Mouse (Mus musculus): Measurements from ENCODE around the gene BC016579. TPM values are rescaled to one million over a fixed set of nuclear protein-coding genes. Genes with fewer than 3 reads are reported as not detected.
A peak's percentile ranks its signal among the peaks of the same experiment; 100 is the strongest.

Gene BC016579
- polyA plus RNA-seq, 1 experiment: 0.17 TPM

DNA sequence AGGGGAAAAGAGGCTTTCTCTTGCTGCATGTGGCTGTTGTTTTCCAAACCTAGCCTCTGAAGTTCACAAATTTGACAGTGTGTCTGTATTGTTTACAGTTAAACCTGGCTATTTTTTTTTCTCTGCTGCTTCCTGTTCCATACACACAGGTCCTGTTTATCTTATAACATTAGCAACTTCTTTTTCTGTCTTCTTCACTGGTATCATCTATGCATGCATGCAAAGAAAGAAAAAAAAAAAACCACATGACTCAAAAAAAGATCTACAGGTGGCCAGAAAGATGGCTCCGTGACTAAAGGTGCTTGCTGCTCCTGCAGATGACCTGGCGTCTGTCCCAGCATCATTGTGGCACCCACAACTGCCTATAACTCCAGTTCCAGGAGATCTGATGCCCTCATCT is 28.5 kb downstream of the BC016579 start:
- no peak for DNase-seq
- WGBS: 86% methylated on average over 2 of the region's 2 CpGs
- Histone ChIP-seq H3K4me3 (replicated peaks; ENCODE audit: extremely low read depth, low read depth, low read length) (no peak overlapping the region), H3K4me1 (ENCODE audit: control insufficient read depth, insufficient read depth, low read length) (no peaks in the 10 kb centered on the region)
- TF ChIP-seq POLR2A (IDR thresholded peaks at IDR 0.05; ENCODE audit: borderline replicate concordance, extremely low read depth, low read depth, low read length) (no peak), CTCF (IDR thresholded peaks at IDR 0.05; ENCODE audit: insufficient read depth, low read length) (no peak)

DNA sequence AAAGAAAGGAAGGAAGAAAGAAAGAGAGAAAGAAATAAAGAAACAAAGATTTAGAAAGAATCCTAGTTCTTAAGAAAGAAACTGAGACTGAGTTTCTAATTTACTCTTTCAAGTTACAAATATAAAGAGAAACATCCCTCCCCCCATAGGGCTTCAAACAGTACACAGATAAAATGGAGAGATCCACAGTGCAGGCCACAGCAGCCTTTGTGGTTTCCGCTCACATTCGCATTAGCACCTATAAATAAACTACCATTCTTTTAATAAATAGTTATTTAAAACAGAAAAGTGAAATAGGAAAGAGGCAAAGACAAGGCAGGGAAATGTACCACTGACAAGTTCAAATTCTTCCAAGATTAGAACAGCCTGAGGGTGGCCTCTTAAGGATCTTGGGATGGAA is 29.1 kb downstream of the BC016579 start:
- TF ChIP-seq CTCF (IDR thresholded peaks at IDR 0.05; ENCODE audit: insufficient read depth, low read length): no peak
- no peak for TF ChIP-seq POLR2A (IDR thresholded peaks at IDR 0.05; ENCODE audit: borderline replicate concordance, extremely low read depth, low read depth, low read length)
- no peak for DNase-seq
- no peaks in the 10 kb centered on the region for H3K4me1 ChIP-seq (ENCODE audit: control insufficient read depth, insufficient read depth, low read length)
- H3K4me3 ChIP-seq (replicated peaks; ENCODE audit: extremely low read depth, low read depth, low read length): no peak overlapping the region
- 64% methylated on average over 2 of the region's 2 CpGs for WGBS

DNA sequence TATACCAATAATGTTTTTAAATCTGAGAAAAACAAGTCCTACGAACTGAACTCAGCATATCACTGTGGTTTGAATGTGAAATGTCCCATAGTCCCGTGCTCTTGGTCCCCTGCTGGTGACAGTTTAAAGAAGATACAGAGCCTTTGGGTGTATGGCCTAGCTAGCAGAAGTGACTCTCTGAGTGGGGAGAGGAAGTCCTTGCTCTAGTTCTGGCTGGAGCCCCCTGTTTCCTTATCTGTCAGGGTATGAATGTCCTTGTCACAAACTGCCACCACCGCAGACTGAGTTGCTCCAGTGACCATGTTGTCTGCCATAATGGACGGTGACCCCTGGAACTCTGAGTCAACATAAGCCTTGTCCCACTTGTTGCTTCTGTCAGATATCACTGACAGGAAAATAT is 30.6 kb downstream of the BC016579 start:
- 84% methylated on average over 4 of the region's 4 CpGs for WGBS
- Histone ChIP-seq H3K4me1 (ENCODE audit: control insufficient read depth, insufficient read depth, low read length) (no peaks in the 10 kb centered on the region), H3K4me3 (replicated peaks; ENCODE audit: extremely low read depth, low read depth, low read length) (no peak overlapping the region)
- no peak for DNase-seq
- no peak for TF ChIP-seq CTCF (IDR thresholded peaks at IDR 0.05; ENCODE audit: insufficient read depth, low read length)
- no peak for TF ChIP-seq POLR2A (IDR thresholded peaks at IDR 0.05; ENCODE audit: borderline replicate concordance, extremely low read depth, low read depth, low read length)

DNA sequence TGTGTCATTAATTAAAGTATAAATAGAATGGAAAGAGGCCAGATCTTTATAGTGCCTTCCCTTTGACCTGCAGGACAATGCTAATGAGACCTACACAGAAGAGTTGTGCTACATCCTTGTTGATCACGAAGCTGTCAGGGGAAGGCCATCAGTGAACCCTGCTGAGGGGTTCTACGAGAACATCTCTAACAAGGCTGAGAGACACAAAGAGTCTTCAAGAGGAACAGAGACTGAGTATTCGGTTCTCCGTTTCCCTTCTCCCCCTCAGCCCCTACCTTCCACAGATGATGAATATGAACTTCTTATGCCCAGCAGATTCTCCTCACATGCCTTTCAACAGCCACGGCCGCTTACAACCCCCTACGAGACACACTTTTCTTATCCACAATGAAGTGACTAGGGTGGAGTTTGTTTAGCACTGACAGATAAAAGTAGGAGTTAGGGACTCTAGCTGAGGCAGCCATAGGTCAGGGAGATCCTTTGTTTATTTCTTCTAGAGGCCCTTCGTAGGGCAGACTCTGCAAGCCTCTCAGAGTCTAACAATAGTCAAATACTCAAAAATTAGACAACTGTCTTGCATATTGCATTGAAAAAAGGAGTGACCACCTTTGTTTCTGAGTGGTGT is 34.0 kb downstream of the BC016579 start:
- no peaks in the 10 kb centered on the region for H3K4me1 ChIP-seq (ENCODE audit: control insufficient read depth, insufficient read depth, low read length)
- TF ChIP-seq POLR2A (IDR thresholded peaks at IDR 0.05; ENCODE audit: borderline replicate concordance, extremely low read depth, low read depth, low read length) (no peak), CTCF (IDR thresholded peaks at IDR 0.05; ENCODE audit: insufficient read depth, low read length) (no peak)
- no peak overlapping the region for H3K4me3 ChIP-seq (replicated peaks; ENCODE audit: extremely low read depth, low read depth, low read length)
- no peak for DNase-seq
- WGBS: 35% methylated on average over 8 of the region's 8 CpGs

DNA sequence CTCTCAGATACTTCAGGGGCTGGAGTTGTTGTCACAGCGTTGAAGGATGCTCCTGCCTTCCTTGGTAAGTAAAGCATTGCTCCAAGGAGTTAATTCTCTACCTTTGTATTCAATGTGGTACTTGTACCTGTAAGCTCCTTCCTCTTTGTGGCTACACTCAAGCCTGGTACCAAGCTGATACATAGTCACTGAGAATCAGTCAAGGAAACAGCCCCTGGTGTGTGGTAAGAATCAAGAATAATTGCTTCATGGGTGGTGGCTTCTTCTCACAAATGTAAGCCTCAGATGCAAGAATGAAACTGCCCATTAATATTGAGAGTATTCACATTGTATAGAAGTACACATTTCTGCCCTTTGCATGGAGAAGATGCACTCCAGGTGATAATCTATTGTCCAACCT is 37.9 kb downstream of the BC016579 start:
- H3K4me1 ChIP-seq (ENCODE audit: control insufficient read depth, insufficient read depth, low read length): no peaks in the 10 kb centered on the region
- DNase-seq: no peak
- TF ChIP-seq CTCF (IDR thresholded peaks at IDR 0.05; ENCODE audit: insufficient read depth, low read length): no peak
- no peak for TF ChIP-seq POLR2A (IDR thresholded peaks at IDR 0.05; ENCODE audit: borderline replicate concordance, extremely low read depth, low read depth, low read length)
- WGBS: 85% methylated on average over 1 of the region's 1 CpGs
- H3K4me3 ChIP-seq (replicated peaks; ENCODE audit: extremely low read depth, low read depth, low read length): no peak overlapping the region

DNA sequence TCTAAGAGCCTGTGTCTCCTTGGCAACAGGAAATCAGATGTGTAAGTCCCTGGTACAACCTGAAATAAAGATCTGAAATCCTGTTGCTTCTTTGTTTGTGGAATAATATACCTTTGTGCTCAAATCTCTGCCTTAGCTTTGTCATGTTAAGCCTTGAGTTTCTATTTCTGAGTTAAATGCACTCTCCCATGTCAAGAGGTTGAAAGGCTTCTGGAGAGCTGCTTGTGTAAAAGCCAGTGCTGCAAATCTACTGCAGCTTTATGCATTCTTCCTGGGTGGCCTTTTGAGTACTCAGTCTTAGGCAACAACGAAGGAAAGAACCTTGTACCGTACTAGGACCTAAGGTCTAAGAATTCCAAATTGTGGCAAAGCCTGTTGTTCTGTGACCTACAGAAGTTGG is 40.6 kb downstream of the BC016579 start:
- 63% methylated on average over 2 of the region's 2 CpGs for WGBS

DNA sequence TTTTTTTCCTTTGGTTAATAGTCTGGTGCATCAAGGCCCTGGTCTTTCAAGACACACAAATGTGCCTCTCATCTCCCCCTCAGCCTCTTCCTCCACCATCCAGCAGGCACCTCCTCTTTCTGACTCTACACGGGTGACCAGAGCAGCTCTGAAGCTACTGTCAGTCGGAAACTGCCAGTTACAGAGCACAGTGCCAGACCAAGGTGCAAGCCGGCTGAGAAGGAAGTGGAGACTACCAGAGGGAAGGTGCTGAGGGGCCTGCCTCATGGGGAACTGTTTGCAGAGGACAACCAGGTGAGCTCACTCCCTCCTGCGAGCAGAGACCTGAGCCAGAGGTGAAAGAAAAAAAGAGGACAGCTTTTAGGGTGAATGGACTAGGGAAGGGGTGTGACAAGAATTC is 43.6 kb downstream of the BC016579 start, which contains the start of gene Gcsam:
TSS of gene Gcsam (plus strand) at position 114 of the 400 bp plus-strand sequence.
- 41% methylated on average over 4 of the region's 4 CpGs for WGBS
- no peak for DNase-seq

More for the DNA sequence above, 40.6 kb downstream of the BC016579 start:
- TF ChIP-seq POLR2A (IDR thresholded peaks at IDR 0.05; ENCODE audit: borderline replicate concordance, extremely low read depth, low read depth, low read length) (no peak), CTCF (IDR thresholded peaks at IDR 0.05; ENCODE audit: insufficient read depth, low read length) (no peak)
- DNase-seq: no peak
- H3K4me3 ChIP-seq (replicated peaks; ENCODE audit: extremely low read depth, low read depth, low read length): no peak overlapping the region
- H3K4me1 ChIP-seq (ENCODE audit: control insufficient read depth, insufficient read depth, low read length): peaks cover 8% of the 10 kb centered on the region; the same call in 1 of the 2 replicates

DNA sequence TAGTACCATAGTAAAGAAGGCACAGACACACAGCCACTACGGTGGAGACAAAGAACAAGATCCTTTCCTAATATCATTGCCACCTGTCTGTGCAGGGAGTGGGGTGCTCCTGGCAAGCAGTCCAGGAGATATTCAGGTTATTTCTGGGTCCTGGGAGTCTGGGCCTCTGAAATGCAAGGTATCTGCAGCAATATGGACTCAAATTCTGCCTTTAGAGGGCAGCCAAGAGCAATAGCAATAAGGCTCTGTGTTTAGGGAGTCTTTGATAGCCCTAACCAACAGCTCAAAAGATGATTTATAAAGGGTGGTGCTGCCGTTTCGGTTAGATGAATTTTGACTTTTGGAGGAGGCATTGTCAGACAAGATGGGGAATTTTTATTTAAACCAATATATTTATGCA is 44.6 kb downstream of the BC016579 start:
- WGBS: 54% methylated on average over 3 of the region's 3 CpGs
- H3K4me1 ChIP-seq (ENCODE audit: control insufficient read depth, insufficient read depth, low read length): peaks cover 8% of the 10 kb centered on the region; the same call in 1 of the 2 replicates
- 0 out of 2 replicates have a peak, but pooled peaks have one; percentile 4 for TF ChIP-seq CTCF (IDR thresholded peaks at IDR 0.05; ENCODE audit: insufficient read depth, low read length)
- TF ChIP-seq POLR2A (IDR thresholded peaks at IDR 0.05; ENCODE audit: borderline replicate concordance, extremely low read depth, low read depth, low read length): no peak
- peak; percentile 9 for DNase-seq
- H3K4me3 ChIP-seq (replicated peaks; ENCODE audit: extremely low read depth, low read depth, low read length): no peak overlapping the region

More for the DNA sequence above, 43.6 kb downstream of the BC016579 start, which contains the start of gene Gcsam:
- Histone ChIP-seq H3K4me1 (ENCODE audit: control insufficient read depth, insufficient read depth, low read length) (peaks cover 8% of the 10 kb centered on the region; the same call in 1 of the 2 replicates), H3K4me3 (replicated peaks; ENCODE audit: extremely low read depth, low read depth, low read length) (no peak within 1 kb of the TSS)
- TF ChIP-seq CTCF (IDR thresholded peaks at IDR 0.05; ENCODE audit: insufficient read depth, low read length): no peak
- TF ChIP-seq POLR2A (IDR thresholded peaks at IDR 0.05; ENCODE audit: borderline replicate concordance, extremely low read depth, low read depth, low read length): no peak

DNA sequence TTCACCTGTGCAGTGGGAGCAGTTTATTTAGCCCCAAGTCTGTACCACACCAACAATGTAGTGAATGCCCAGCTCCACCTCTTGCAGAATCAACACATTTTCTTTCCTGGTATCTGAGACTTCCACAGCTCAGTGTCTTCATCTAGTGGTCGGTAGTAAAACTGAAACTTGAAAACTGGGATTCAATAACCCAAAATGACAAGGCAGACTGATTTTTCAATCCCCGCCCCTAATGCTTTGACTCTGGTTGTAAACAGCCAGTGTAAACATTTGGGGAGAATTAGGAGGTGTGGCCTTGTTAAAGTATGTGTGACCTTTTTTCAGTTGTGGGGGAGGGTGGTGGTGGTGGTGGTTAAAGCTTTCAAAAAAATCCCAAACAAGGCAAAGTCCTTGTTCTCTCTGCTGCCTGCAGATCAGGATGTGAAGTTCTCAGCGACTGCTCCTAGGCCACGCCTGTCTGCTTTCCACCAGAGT is 45.4 kb downstream of the BC016579 start:
- peak; percentile 6 for DNase-seq
- Histone ChIP-seq H3K4me3 (replicated peaks; ENCODE audit: extremely low read depth, low read depth, low read length) (no peak overlapping the region), H3K4me1 (ENCODE audit: control insufficient read depth, insufficient read depth, low read length) (peaks cover 8% of the 10 kb centered on the region; the same call in 1 of the 2 replicates)
- 13% methylated on average over 4 of the region's 4 CpGs for WGBS
- TF ChIP-seq CTCF (IDR thresholded peaks at IDR 0.05; ENCODE audit: insufficient read depth, low read length) (peak; percentile 35; the same call in 1 of the 2 replicates), POLR2A (IDR thresholded peaks at IDR 0.05; ENCODE audit: borderline replicate concordance, extremely low read depth, low read depth, low read length) (no peak)

DNA sequence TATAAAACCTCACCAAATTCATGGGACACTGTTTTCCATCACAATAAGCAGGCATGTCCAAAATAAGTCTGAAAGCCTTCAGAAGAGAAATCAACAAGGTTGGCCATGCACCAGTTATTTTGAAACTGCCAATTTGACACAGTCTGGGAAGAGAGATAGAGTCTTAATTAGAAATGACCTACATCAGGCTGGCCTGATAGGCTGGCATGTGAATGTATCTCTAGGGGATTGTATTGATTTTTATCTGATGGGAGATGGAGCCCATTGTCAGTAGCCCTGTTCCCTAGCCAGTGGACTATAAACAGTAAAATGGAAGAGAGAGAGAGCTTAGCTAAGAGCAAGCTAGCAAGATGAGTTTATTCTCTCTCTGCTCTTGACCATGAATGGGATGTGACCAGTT is 58.4 kb downstream of the BC016579 start:
- H3K4me3 ChIP-seq (replicated peaks; ENCODE audit: extremely low read depth, low read depth, low read length): no peak overlapping the region
- no peak for DNase-seq
- TF ChIP-seq CTCF (IDR thresholded peaks at IDR 0.05; ENCODE audit: insufficient read depth, low read length) (no peak), POLR2A (IDR thresholded peaks at IDR 0.05; ENCODE audit: borderline replicate concordance, extremely low read depth, low read depth, low read length) (no peak)
- no peaks in the 10 kb centered on the region for H3K4me1 ChIP-seq (ENCODE audit: control insufficient read depth, insufficient read depth, low read length)
